Mouse (Mus musculus): ENCODE results near the gene Trim52.
"Not testable (repeated sequence)": the region's sequence is repeated elsewhere in the genome, so short reads cannot be mapped to it uniquely, and the experiment has no call there.

- not testable (repeated sequence) for TF ChIP-seq USF1 (IDR thresholded peaks at IDR 0.05; ENCODE audit: low read depth); CTCF (IDR thresholded peaks at IDR 0.05; ENCODE audit: control insufficient read depth, insufficient read depth, insufficient read length); MYOG (IDR thresholded peaks at IDR 0.05; ENCODE audit: control insufficient read depth, extremely low read depth, insufficient read length)
Measured at GRCm38 (mm10) chr14:106163933-106164332, 57.9 kb downstream of the Trim52 start.

Measured in C2C12 (cell line).